Mouse (Mus musculus) brain, embryonic 14.5 days (tissue): ENCODE measurements around the gene Igfbp7.

Experiments
- CTCF ChIP-seq: fragments of 200-500 bp; IDR thresholded peaks from 2 replicates; pipeline ENCODE4 v1.5.1; 2012; ENCODE audit warnings: inconsistent platforms, mild to moderate bottlenecking, moderate library complexity, borderline replicate concordance; ENCODE audit not compliant: insufficient read depth, insufficient read length; ENCODE audit errors: extremely low read depth
- POLR2A ChIP-seq: fragments of 200-500 bp; IDR thresholded peaks from 2 replicates; pipeline ENCODE4 v1.6.1; 2012; ENCODE audit warnings: mild to moderate bottlenecking, inconsistent platforms, borderline replicate concordance; ENCODE audit not compliant: poor library complexity, insufficient read depth, insufficient read length, severe bottlenecking; ENCODE audit errors: extremely low read depth

DNA sequence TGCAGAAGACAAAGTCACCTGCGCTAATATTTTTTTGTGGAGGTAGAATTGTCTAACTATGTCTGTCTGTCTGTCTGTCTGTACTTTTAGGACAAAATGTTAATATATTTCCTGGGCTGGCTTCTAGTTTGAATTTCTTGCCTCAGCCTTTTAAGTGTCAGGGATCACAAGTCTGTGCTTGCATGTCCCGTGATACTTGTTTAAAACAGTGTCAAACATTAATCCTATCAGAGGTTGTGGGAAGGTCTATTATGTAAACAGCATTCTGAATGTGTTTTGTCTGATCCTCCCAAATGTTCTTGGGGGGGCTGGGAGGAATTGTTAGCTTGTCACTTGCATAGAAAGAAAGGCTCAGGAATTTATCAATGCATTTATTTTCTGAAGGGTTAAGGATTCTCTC is 24.6 kb upstream of the Igfbp7 start:
- TF ChIP-seq CTCF: no peak
- no peak for TF ChIP-seq POLR2A
